Mouse (Mus musculus) heart, embryonic 15.5 days (tissue): ENCODE results near the gene Zmat5. TPM values are rescaled to one million over a fixed set of nuclear protein-coding genes. Genes with fewer than 3 reads are reported as not detected.

Experiments used
- ATAC-seq: fragments of 200-750 bp; cut with Nextera tagmentation; replicated peaks from 2 replicates; pipeline ENCODE4 v1.8.0; 2017; ENCODE audit warnings: low read depth, moderate TSS enrichment; ENCODE audit not compliant: insufficient number of reproducible peaks, insufficient read depth, low FRiP score
- H3K27ac ChIP-seq: fragments of 300-500 bp; sonication (generic); 2 replicates; pipeline ENCODE4 v1.5.1; 2015; ENCODE audit warnings: mild to moderate bottlenecking, inconsistent platforms
- H3K27me3 ChIP-seq: fragments of 300-500 bp; sonication (generic); 2 replicates; pipeline ENCODE4 v1.6.1; 2015; ENCODE audit warnings: inconsistent platforms
- H3K36me3 ChIP-seq: fragments of 300-500 bp; sonication (generic); 2 replicates; pipeline ENCODE4 v1.6.1; 2015; ENCODE audit warnings: mild to moderate bottlenecking, inconsistent platforms
- H3K4me1 ChIP-seq: fragments of 300-500 bp; sonication (generic); replicated peaks from 2 replicates; pipeline ENCODE4 v1.6.1; 2015; ENCODE audit warnings: inconsistent platforms
- H3K4me2 ChIP-seq: fragments of 300-500 bp; sonication (generic); 2 replicates; pipeline ENCODE4 v1.6.1; 2015; ENCODE audit warnings: inconsistent platforms, mild to moderate bottlenecking, moderate library complexity
- H3K4me3 ChIP-seq: fragments of 300-500 bp; sonication (generic); 2 replicates; pipeline ENCODE4 v1.5.1; 2015; ENCODE audit warnings: mild to moderate bottlenecking, inconsistent platforms
- H3K9ac ChIP-seq: fragments of 300-500 bp; sonication (generic); 2 replicates; pipeline ENCODE4 v1.6.1; 2015; ENCODE audit warnings: mild to moderate bottlenecking, inconsistent platforms
- H3K9me3 ChIP-seq: fragments of 300-500 bp; sonication (generic); replicated peaks from 2 replicates; pipeline ENCODE4 v1.6.1; 2016; ENCODE audit warnings: inconsistent platforms
- WGBS: fragments of 180-500 bp; shearing (Covaris S2); methylation state at CpG from one replicate; pipeline ENCODE4 v1.1.7; 2015; ENCODE audit warnings: mixed read lengths; 5-methylcytosine and 5-hydroxymethylcytosine counted together
- polyA plus RNA-seq: library from polyadenylated mRNA; unstranded; fragments of >200 nt; fragmentation: Nextera tagmentation; extraction: Ambion mirVana; gene quantifications from 2 replicates; pipeline ENCODE4 v1.2.1, GENCODE M21; 2015

Zmat5 gene
- 52.7 and 56.2 TPM in 2 replicates for polyA plus RNA-seq

GRCm38 (mm10) chr11:4704072-4704964, at the start of gene Zmat5, which contains the start of gene Uqcr10:
Gene Zmat5, plus strand, starts transcription at chr11:4704678.
Gene Uqcr10, minus strand, starts transcription at chr11:4704342.
- Histone ChIP-seq H3K9ac (peak within 1 kb of the TSS; percentile 91), H3K4me1 (peaks cover 19% of the 10 kb centered on the region), H3K9me3 (no peaks in the 10 kb centered on the region), H3K4me2 (peak within 1 kb of the TSS; percentile 81), H3K36me3 (peaks cover 24% of the 10 kb centered on the region), H3K4me3 (peak within 1 kb of the TSS; percentile 79), H3K27me3 (no peaks in the 10 kb centered on the region), H3K27ac (peak within 1 kb of the TSS; percentile 91)
- under 1% methylated on average over 47 of the region's 47 CpGs for WGBS
- peak; percentile 96 for ATAC-seq

- no peaks in the 10 kb centered on the region for H3K9me3 ChIP-seq
- no peak overlapping the region for H3K9ac ChIP-seq
- H3K27ac ChIP-seq, result no peak overlapping the region
- H3K36me3 ChIP-seq, result peaks cover 15% of the 10 kb centered on the region; the same call in 1 of the 2 replicates
- no peaks in the 10 kb centered on the region for H3K27me3 ChIP-seq
- H3K4me3 ChIP-seq, result no peak overlapping the region
- WGBS, result 71% methylated on average over 1 of the region's 1 CpGs
- H3K4me1 ChIP-seq, result no peaks in the 10 kb centered on the region
- no peak for ATAC-seq
- no peak overlapping the region for H3K4me2 ChIP-seq
These were observed 44.7 kb upstream of the Zmat5 start for GRCm38 (mm10) chr11:4659818-4660217.

GRCm38 (mm10) chr11:4660309-4661025, 44.0 kb upstream of the Zmat5 start:
- Histone ChIP-seq H3K36me3 (peaks cover 15% of the 10 kb centered on the region; the same call in 1 of the 2 replicates), H3K4me1 (no peaks in the 10 kb centered on the region), H3K9ac (no peak overlapping the region), H3K9me3 (no peaks in the 10 kb centered on the region), H3K4me3 (no peak overlapping the region), H3K27me3 (no peaks in the 10 kb centered on the region), H3K4me2 (no peak overlapping the region), H3K27ac (no peak overlapping the region)
- WGBS, result 66% methylated on average over 7 of the region's 7 CpGs
- ATAC-seq, result no peak

GRCm38 (mm10) chr11:4661324-4661723, 43.2 kb upstream of the Zmat5 start:
- no peaks in the 10 kb centered on the region for H3K9me3 ChIP-seq
- H3K4me3 ChIP-seq, result no peak overlapping the region
- H3K9ac ChIP-seq, result no peak overlapping the region
- no peak overlapping the region for H3K4me2 ChIP-seq
- no peaks in the 10 kb centered on the region for H3K4me1 ChIP-seq
- 74% methylated on average over 4 of the region's 4 CpGs for WGBS
- no peaks in the 10 kb centered on the region for H3K27me3 ChIP-seq
- H3K27ac ChIP-seq, result no peak overlapping the region
- peaks cover 15% of the 10 kb centered on the region; the same call in 1 of the 2 replicates for H3K36me3 ChIP-seq
- ATAC-seq, result no peak

GRCm38 (mm10) chr11:4661871-4662495, 42.5 kb upstream of the Zmat5 start:
- Histone ChIP-seq H3K27me3 (no peaks in the 10 kb centered on the region), H3K9me3 (no peaks in the 10 kb centered on the region), H3K27ac (no peak overlapping the region), H3K36me3 (peaks cover 15% of the 10 kb centered on the region; the same call in 1 of the 2 replicates), H3K4me2 (no peak overlapping the region), H3K4me3 (no peak overlapping the region), H3K4me1 (no peaks in the 10 kb centered on the region), H3K9ac (no peak overlapping the region)
- ATAC-seq, result no peak
- WGBS, result 84% methylated on average over 10 of the region's 10 CpGs

- Histone ChIP-seq H3K9ac (no peak overlapping the region), H3K4me3 (no peak overlapping the region), H3K36me3 (peaks cover 12% of the 10 kb centered on the region; the same call in 1 of the 2 replicates), H3K27ac (no peak overlapping the region), H3K4me2 (no peak overlapping the region), H3K27me3 (no peaks in the 10 kb centered on the region), H3K4me1 (no peaks in the 10 kb centered on the region), H3K9me3 (no peaks in the 10 kb centered on the region)
- WGBS, result 87% methylated on average over 11 of the region's 11 CpGs
- ATAC-seq, result no peak
These were observed 42.0 kb upstream of the Zmat5 start for GRCm38 (mm10) chr11:4662496-4662878.

- Histone ChIP-seq H3K27me3 (no peaks in the 10 kb centered on the region), H3K9ac (no peak overlapping the region), H3K9me3 (no peaks in the 10 kb centered on the region), H3K4me1 (peaks cover 6% of the 10 kb centered on the region), H3K27ac (0 out of 2 replicates have a peak overlapping the region, but pooled peaks have one; percentile 26), H3K4me2 (no peak overlapping the region), H3K4me3 (no peak overlapping the region), H3K36me3 (0 out of 2 replicates have a peak, but pooled peaks cover 5% of the 10 kb centered on the region)
- WGBS, result 64% methylated on average over 4 of the region's 4 CpGs
- no peak for ATAC-seq
These were observed 32.7 kb upstream of the Zmat5 start for GRCm38 (mm10) chr11:4671736-4672135.

- Histone ChIP-seq H3K4me1 (peaks cover 6% of the 10 kb centered on the region), H3K9ac (no peak overlapping the region), H3K27me3 (no peaks in the 10 kb centered on the region), H3K9me3 (no peaks in the 10 kb centered on the region), H3K27ac (no peak overlapping the region), H3K36me3 (peaks cover 5% of the 10 kb centered on the region; the same call in 1 of the 2 replicates), H3K4me3 (no peak overlapping the region), H3K4me2 (no peak overlapping the region)
- WGBS, result 96% methylated on average over 1 of the region's 1 CpGs
- no peak for ATAC-seq
These were observed 29.9 kb upstream of the Zmat5 start for GRCm38 (mm10) chr11:4674593-4674992.

GRCm38 (mm10) chr11:4675126-4675562, 29.3 kb upstream of the Zmat5 start:
- Histone ChIP-seq H3K36me3 (peaks cover 8% of the 10 kb centered on the region; the same call in 1 of the 2 replicates), H3K9ac (no peak overlapping the region), H3K4me1 (peaks cover 6% of the 10 kb centered on the region), H3K9me3 (no peaks in the 10 kb centered on the region), H3K27ac (no peak overlapping the region), H3K4me2 (no peak overlapping the region), H3K27me3 (no peaks in the 10 kb centered on the region), H3K4me3 (no peak overlapping the region)
- ATAC-seq, result no peak
- WGBS, result 83% methylated on average over 6 of the region's 6 CpGs

GRCm38 (mm10) chr11:4675693-4676092, 28.8 kb upstream of the Zmat5 start:
- WGBS, result 89% methylated on average over 6 of the region's 6 CpGs
- no peaks in the 10 kb centered on the region for H3K27me3 ChIP-seq
- H3K4me2 ChIP-seq, result no peak overlapping the region
- no peak overlapping the region for H3K9ac ChIP-seq
- peaks cover 6% of the 10 kb centered on the region for H3K4me1 ChIP-seq
- no peak overlapping the region for H3K27ac ChIP-seq
- no peak for ATAC-seq
- H3K4me3 ChIP-seq, result no peak overlapping the region
- H3K36me3 ChIP-seq, result peaks cover 10% of the 10 kb centered on the region; the same call in 1 of the 2 replicates
- no peaks in the 10 kb centered on the region for H3K9me3 ChIP-seq
